Mouse (Mus musculus): ENCODE data around the gene Slc44a2. TPM values are rescaled to one million over a fixed set of nuclear protein-coding genes. Genes with fewer than 3 reads are reported as not detected.
"Not testable (repeated sequence)": the region's sequence is repeated elsewhere in the genome, so short reads cannot be mapped to it uniquely, and the experiment has no call there.

Gene Slc44a2
- total and polyA plus RNA-seq, 2 experiments from 2014 or later: 47.1 to 58.5 TPM

DNA sequence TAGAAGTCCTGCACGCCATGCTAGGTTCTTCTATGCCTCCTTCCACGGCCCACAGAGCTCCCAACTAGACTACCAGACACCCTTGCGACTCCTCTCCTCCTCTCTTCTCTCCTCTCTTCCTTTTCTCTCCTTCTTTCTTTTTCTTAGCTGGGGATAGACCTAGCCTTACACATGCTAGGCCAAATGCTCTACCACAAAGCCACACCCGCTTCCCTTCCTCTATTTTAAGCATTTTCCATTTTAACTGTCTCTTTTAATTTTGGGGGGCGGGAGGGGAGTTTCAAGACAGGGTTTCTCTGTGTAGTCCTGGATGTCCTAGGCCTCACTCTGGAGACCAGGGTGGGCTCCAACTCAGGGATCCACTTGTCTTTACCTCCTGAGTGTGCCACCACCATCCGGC, 1.7 kb upstream of the Slc44a2 start:
- Histone ChIP-seq H3K9ac (replicated peaks; ENCODE audit: low read length, poor library complexity, severe bottlenecking) (no peak overlapping the region), H3K4me3 (ENCODE audit: low read depth, low read length) (no peak overlapping the region), H3K9me3 (ENCODE audit: low read length) (no peaks in the 10 kb centered on the region), H3K4me2 (ENCODE audit: low read depth, low read length, poor library complexity, severe bottlenecking) (no peak overlapping the region), H3K27me3 (ENCODE audit: insufficient read depth, low read length) (no peaks in the 10 kb centered on the region), H3K27ac (ENCODE audit: low read depth, low read length) (no peak overlapping the region), H3K4me1 (ENCODE audit: insufficient read depth, low read length) (peaks cover 6% of the 10 kb centered on the region; the same call in 1 of the 2 replicates), H3K36me3 (ENCODE audit: insufficient read depth, low read length) (no peaks in the 10 kb centered on the region)
- 92% methylated on average over 6 of the region's 6 CpGs for WGBS
- no peak for ATAC-seq (ENCODE audit: low FRiP score)
- no peak for TF ChIP-seq CTCF (IDR thresholded peaks at IDR 0.05)
- DNase-seq (ENCODE audit: low spot score): no peak

DNA sequence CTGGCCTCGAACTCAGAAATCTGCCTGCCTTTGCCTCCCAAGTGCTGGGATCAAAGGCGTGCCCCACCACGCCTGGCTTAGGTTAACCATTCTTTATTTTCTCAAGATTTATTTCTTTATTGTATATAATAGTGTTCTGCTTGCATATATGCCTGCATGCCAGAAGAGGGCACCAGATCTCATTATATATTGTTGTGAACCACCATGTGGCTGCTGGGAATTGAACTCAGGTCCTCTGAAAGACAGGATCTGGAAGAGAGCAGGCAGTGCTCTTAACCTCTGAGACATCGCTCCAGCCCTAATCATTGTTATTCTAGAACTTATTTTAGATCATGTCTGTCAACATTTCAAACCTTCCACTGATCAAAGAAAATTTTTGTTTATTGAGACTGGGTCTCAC, 995 bp upstream of the Slc44a2 start:
- no peak overlapping the region for H3K4me3 ChIP-seq (ENCODE audit: low read depth, low read length)
- peaks cover 6% of the 10 kb centered on the region; the same call in 1 of the 2 replicates for H3K4me1 ChIP-seq (ENCODE audit: insufficient read depth, low read length)
- no peak overlapping the region for H3K4me2 ChIP-seq (ENCODE audit: low read depth, low read length, poor library complexity, severe bottlenecking)
- 97% methylated on average over 4 of the region's 4 CpGs for WGBS
- H3K9ac ChIP-seq (replicated peaks; ENCODE audit: low read length, poor library complexity, severe bottlenecking): no peak overlapping the region
- no peaks in the 10 kb centered on the region for H3K36me3 ChIP-seq (ENCODE audit: insufficient read depth, low read length)
- DNase-seq (ENCODE audit: low spot score): no peak
- H3K27ac ChIP-seq (ENCODE audit: low read depth, low read length): no peak overlapping the region
- no peaks in the 10 kb centered on the region for H3K27me3 ChIP-seq (ENCODE audit: insufficient read depth, low read length)
- ATAC-seq (ENCODE audit: low FRiP score): no peak
- peak; percentile 46 for TF ChIP-seq CTCF (IDR thresholded peaks at IDR 0.05)
- no peaks in the 10 kb centered on the region for H3K9me3 ChIP-seq (ENCODE audit: low read length)

DNA sequence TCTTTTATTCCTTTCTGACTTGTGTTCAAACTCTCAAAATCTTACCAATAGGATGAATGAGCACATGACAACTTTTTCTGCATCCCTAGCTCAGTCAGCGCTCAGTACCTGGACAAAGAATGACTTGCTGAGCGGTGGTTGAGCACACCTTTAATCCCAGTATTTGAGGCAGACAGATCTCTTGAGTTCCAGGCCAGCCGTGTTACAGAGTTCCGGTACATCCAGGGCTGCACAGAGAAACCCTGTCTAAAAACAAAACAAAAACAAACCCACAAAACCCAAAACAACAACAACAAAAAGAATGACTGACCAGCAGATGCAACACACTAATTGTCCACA, 249 bp upstream of the Slc44a2 start:
- Histone ChIP-seq H3K9ac (replicated peaks; ENCODE audit: low read length, poor library complexity, severe bottlenecking) (peak overlapping the region; percentile 67), H3K4me1 (ENCODE audit: insufficient read depth, low read length) (peaks cover 6% of the 10 kb centered on the region; the same call in 1 of the 2 replicates), H3K27ac (ENCODE audit: low read depth, low read length) (no peak overlapping the region), H3K36me3 (ENCODE audit: insufficient read depth, low read length) (no peaks in the 10 kb centered on the region), H3K4me3 (ENCODE audit: low read depth, low read length) (peak overlapping the region; percentile 61), H3K9me3 (ENCODE audit: low read length) (no peaks in the 10 kb centered on the region), H3K4me2 (ENCODE audit: low read depth, low read length, poor library complexity, severe bottlenecking) (peak overlapping the region; percentile 81), H3K27me3 (ENCODE audit: insufficient read depth, low read length) (no peaks in the 10 kb centered on the region)
- DNase-seq (ENCODE audit: low spot score): no peak
- WGBS: 23% methylated on average over 4 of the region's 4 CpGs
- no peak for TF ChIP-seq CTCF (IDR thresholded peaks at IDR 0.05)
- peak; percentile 32 for ATAC-seq (ENCODE audit: low FRiP score)

DNA sequence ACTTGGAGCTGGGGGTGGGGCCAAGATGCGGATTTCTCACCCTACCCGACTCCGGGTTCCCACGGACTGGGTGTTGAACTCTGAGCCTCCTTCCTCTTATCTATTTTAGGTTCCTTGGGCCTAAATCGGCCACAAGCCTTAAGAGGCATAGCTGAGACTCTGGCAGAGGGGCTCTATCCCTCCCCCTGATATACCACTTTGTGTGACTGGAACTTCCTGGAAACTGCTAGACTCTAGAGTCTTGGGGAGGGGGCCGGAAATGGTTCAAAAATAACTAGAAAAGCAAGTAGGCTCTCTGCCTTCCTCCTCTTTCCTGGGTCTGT, 976 bp downstream of the Slc44a2 start:
- Histone ChIP-seq H3K9ac (replicated peaks; ENCODE audit: low read length, poor library complexity, severe bottlenecking) (peak overlapping the region; percentile 67), H3K4me3 (ENCODE audit: low read depth, low read length) (peak overlapping the region; percentile 61), H3K9me3 (ENCODE audit: low read length) (no peaks in the 10 kb centered on the region), H3K4me1 (ENCODE audit: insufficient read depth, low read length) (peaks cover 6% of the 10 kb centered on the region; the same call in 1 of the 2 replicates), H3K27me3 (ENCODE audit: insufficient read depth, low read length) (no peaks in the 10 kb centered on the region), H3K27ac (ENCODE audit: low read depth, low read length) (no peak overlapping the region), H3K36me3 (ENCODE audit: insufficient read depth, low read length) (no peaks in the 10 kb centered on the region), H3K4me2 (ENCODE audit: low read depth, low read length, poor library complexity, severe bottlenecking) (peak overlapping the region; percentile 81)
- no peak for ATAC-seq (ENCODE audit: low FRiP score)
- no peak for TF ChIP-seq CTCF (IDR thresholded peaks at IDR 0.05)
- DNase-seq (ENCODE audit: low spot score): no peak
- WGBS: 19% methylated on average over 6 of the region's 6 CpGs

DNA sequence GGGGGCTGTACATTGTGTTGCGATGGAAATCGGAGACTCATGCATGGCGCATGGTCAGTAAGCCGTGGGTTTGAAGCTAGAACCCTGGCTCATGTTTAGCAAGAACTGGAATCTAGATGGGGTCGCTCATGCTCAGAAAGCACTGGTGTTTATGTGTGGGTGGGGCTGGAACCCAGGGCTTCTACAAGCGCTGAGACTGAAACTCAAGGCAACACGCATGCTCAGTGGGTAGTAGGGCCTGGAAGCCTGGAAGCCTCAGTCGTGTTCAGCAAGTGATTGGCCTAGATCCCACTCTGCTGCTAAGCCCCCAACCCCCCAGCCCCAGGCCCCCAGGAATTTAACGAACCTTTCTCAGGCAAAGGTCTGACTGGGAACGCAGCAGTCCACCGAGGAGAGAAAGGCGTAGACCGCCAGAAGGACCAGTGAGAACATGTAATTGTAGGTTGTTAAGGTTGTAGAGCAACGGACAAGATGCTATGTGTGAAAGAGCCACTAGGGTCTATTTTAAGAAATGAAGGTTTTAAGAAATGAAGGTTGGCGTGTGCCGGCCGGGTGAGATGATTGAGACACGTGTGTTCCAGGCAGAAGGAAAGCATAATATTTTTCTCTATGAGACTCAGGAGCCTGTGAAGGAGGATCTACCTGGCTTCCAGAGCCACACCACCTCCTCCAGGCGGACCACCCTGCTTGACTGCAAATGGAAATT, 1.9 kb downstream of the Slc44a2 start:
- H3K36me3 ChIP-seq (ENCODE audit: insufficient read depth, low read length): no peaks in the 10 kb centered on the region
- H3K9me3 ChIP-seq (ENCODE audit: low read length): no peaks in the 10 kb centered on the region
- 85% methylated on average over 19 of the region's 19 CpGs for WGBS
- H3K4me3 ChIP-seq (ENCODE audit: low read depth, low read length): no peak overlapping the region
- H3K27ac ChIP-seq (ENCODE audit: low read depth, low read length): no peak overlapping the region
- peak overlapping the region; percentile 20; the same call in 1 of the 2 replicates for H3K9ac ChIP-seq (replicated peaks; ENCODE audit: low read length, poor library complexity, severe bottlenecking)
- peaks cover 6% of the 10 kb centered on the region; the same call in 1 of the 2 replicates for H3K4me1 ChIP-seq (ENCODE audit: insufficient read depth, low read length)
- TF ChIP-seq CTCF (IDR thresholded peaks at IDR 0.05): 0 out of 2 replicates have a peak, but pooled peaks have one; percentile 16
- ATAC-seq (ENCODE audit: low FRiP score) (no peak), DNase-seq (ENCODE audit: low spot score) (no peak)
- no peak overlapping the region for H3K4me2 ChIP-seq (ENCODE audit: low read depth, low read length, poor library complexity, severe bottlenecking)
- no peaks in the 10 kb centered on the region for H3K27me3 ChIP-seq (ENCODE audit: insufficient read depth, low read length)

DNA sequence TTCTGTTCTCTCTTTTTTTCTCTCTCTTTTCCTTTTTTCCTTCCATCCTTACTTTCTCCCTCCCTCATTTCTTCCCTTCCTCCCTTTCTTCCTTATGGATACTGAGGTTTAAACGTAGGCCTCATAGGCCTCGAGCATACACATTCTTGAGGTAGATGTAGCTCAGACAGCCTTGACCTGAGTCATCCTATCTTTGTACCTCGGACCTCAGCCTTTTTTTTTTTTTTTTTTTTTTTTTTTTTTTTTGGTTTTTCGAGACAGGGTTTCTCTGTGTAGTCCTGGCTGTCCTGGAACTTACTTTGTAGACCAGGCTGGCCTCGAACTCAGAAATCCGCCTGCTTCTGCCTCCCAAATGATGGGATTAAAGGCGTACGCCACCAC, 2.4 kb downstream of the Slc44a2 start:
- not testable (repeated sequence) for ATAC-seq (ENCODE audit: low FRiP score); H3K4me2 ChIP-seq (ENCODE audit: low read depth, low read length, poor library complexity, severe bottlenecking); H3K9me3 ChIP-seq (ENCODE audit: low read length); H3K4me3 ChIP-seq (ENCODE audit: low read depth, low read length); H3K27me3 ChIP-seq (ENCODE audit: insufficient read depth, low read length); H3K36me3 ChIP-seq (ENCODE audit: insufficient read depth, low read length); H3K27ac ChIP-seq (ENCODE audit: low read depth, low read length); H3K4me1 ChIP-seq (ENCODE audit: insufficient read depth, low read length); H3K9ac ChIP-seq (replicated peaks; ENCODE audit: low read length, poor library complexity, severe bottlenecking); DNase-seq (ENCODE audit: low spot score)
- WGBS: 85% methylated on average over 8 of the region's 8 CpGs
- TF ChIP-seq CTCF (IDR thresholded peaks at IDR 0.05): 0 out of 2 replicates have a peak, but pooled peaks have one; percentile 0

All from midbrain, postnatal 0 days (tissue).